Mouse (Mus musculus) olfactory bulb, adult 2 months (tissue): ENCODE measurements at regions not wholly inside any gene's neighbourhood (a gene's known extent, or its start where the extent isn't known, plus 50 kb on each side); places are given as distances from the start of the nearest gene placed in this dataset.

ENCODE experiments used
- CTCF ChIP-seq: fragments of 200-500 bp; IDR thresholded peaks from 2 replicates; pipeline ENCODE4 v1.5.1; 2012; ENCODE audit warnings: low read depth, mild to moderate bottlenecking, low read length, moderate library complexity; ENCODE audit not compliant: insufficient read depth
- POLR2A ChIP-seq: fragments of 200-500 bp; IDR thresholded peaks from 2 replicates; pipeline ENCODE4 v1.6.1; 2012; ENCODE audit warnings: mild to moderate bottlenecking, low read depth, low read length, moderate library complexity; ENCODE audit not compliant: insufficient read depth

DNA sequence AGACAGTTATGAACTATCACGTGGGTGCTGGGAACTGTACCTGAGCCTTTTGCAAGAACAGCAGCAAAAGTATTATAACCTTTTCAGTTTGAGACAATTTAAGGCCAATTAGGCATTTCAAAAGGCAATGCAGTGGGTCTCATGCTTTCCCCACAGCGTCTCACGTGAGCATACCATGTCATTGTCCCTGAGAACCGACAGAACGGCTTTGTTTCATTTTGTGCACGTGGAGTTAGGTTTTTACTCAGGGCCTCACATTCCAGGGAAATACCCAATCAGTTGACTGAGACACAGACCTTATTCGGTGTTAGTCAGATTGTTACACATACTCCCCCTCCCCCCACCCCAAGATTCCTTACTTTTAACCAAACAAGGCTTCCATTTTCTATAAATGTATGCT, 86.0 kb upstream of the Ptch1 start:
- no peak for TF ChIP-seq CTCF
- no peak for TF ChIP-seq POLR2A
